Mouse (Mus musculus): ENCODE results near the gene Cyth1.

The Cyth1 gene

GRCm38 (mm10) chr11:118200834-118201830 lies 47.3 kb downstream of the Cyth1 start:
- no peak for DNase-seq (ENCODE audit: low read depth, low spot score)

GRCm38 (mm10) chr11:118198296-118198600 lies 50.1 kb downstream of the Cyth1 start:
- no peak for DNase-seq (ENCODE audit: low read depth, low spot score)

- no peak for DNase-seq (ENCODE audit: low read depth, low spot score)
Observed at GRCm38 (mm10) chr11:118197508-118198295, 50.7 kb downstream of the Cyth1 start.

GRCm38 (mm10) chr11:118196824-118197388 lies 51.5 kb downstream of the Cyth1 start:
- no peak for DNase-seq (ENCODE audit: low read depth, low spot score)

- no peak for DNase-seq (ENCODE audit: low read depth, low spot score)
Observed at GRCm38 (mm10) chr11:118193390-118194147, 54.8 kb downstream of the Cyth1 start.

- no peak for DNase-seq (ENCODE audit: low read depth, low spot score)
Observed at GRCm38 (mm10) chr11:118192973-118193372, 55.4 kb downstream of the Cyth1 start.

- no peak for DNase-seq (ENCODE audit: low read depth, low spot score)
Observed at GRCm38 (mm10) chr11:118182768-118183167, 65.6 kb downstream of the Cyth1 start.

GRCm38 (mm10) chr11:118182353-118182752 lies 66.0 kb downstream of the Cyth1 start:
- DNase-seq (ENCODE audit: low read depth, low spot score) = no peak

GRCm38 (mm10) chr11:118180199-118180598 lies 68.2 kb downstream of the Cyth1 start:
- no peak for DNase-seq (ENCODE audit: low read depth, low spot score)

- DNase-seq (ENCODE audit: low read depth, low spot score) = no peak
Observed at GRCm38 (mm10) chr11:118178236-118178635, 70.2 kb downstream of the Cyth1 start.

- no peak for DNase-seq (ENCODE audit: low read depth, low spot score)
Observed at GRCm38 (mm10) chr11:118174752-118175151, 73.6 kb downstream of the Cyth1 start.

- DNase-seq (ENCODE audit: low read depth, low spot score) = no peak
Observed at GRCm38 (mm10) chr11:118172768-118173167, 75.6 kb downstream of the Cyth1 start.

- no peak for DNase-seq (ENCODE audit: low read depth, low spot score)
Observed at GRCm38 (mm10) chr11:118170333-118170732, 78.1 kb downstream of the Cyth1 start.

- DNase-seq (ENCODE audit: low read depth, low spot score) = no peak
Observed at GRCm38 (mm10) chr11:118168714-118169113, 79.7 kb downstream of the Cyth1 start.

GRCm38 (mm10) chr11:118166626-118167025 lies 81.8 kb downstream of the Cyth1 start:
- no peak for DNase-seq (ENCODE audit: low read depth, low spot score)

GRCm38 (mm10) chr11:118165681-118166080 lies 82.7 kb downstream of the Cyth1 start:
- no peak for DNase-seq (ENCODE audit: low read depth, low spot score)

- DNase-seq (ENCODE audit: low read depth, low spot score) = no peak
Observed at GRCm38 (mm10) chr11:118164566-118164965, 83.8 kb downstream of the Cyth1 start.

GRCm38 (mm10) chr11:118162245-118162644 lies 86.1 kb downstream of the Cyth1 start:
- DNase-seq (ENCODE audit: low read depth, low spot score) = no peak

- no peak for DNase-seq (ENCODE audit: low read depth, low spot score)
Observed at GRCm38 (mm10) chr11:118161240-118161639, 87.2 kb downstream of the Cyth1 start.

GRCm38 (mm10) chr11:118160763-118161162 lies 87.6 kb downstream of the Cyth1 start:
- DNase-seq (ENCODE audit: low read depth, low spot score) = no peak

GRCm38 (mm10) chr11:118158753-118159152 lies 89.6 kb downstream of the Cyth1 start:
- DNase-seq (ENCODE audit: low read depth, low spot score) = no peak

All from telencephalon, adult 2 months (tissue).